Mouse (Mus musculus): ENCODE results near the gene Repin1. TPM values are rescaled to one million over a fixed set of nuclear protein-coding genes. Genes with fewer than 3 reads are reported as not detected.

Gene Repin1
- total and polyA plus RNA-seq, 3 experiments, result not detected

- DNase-seq (ENCODE audit: low read depth, low spot score), result peak; percentile 35
- H3K36me3 ChIP-seq (ENCODE audit: control insufficient read depth in 1 of 2, insufficient read depth in 2 of 2, low read length in 2 of 2), result no peaks in the 10 kb centered on the region
- no peaks in the 10 kb centered on the region for H3K27me3 ChIP-seq (ENCODE audit: control insufficient read depth in 1 of 2, insufficient read depth in 2 of 2, low read length in 2 of 2)
- TF ChIP-seq TCF12 (IDR thresholded peaks at IDR 0.05; ENCODE audit: low read depth, low read length) (no peak), NRF1 (IDR thresholded peaks at IDR 0.05; ENCODE audit: insufficient read depth, low read depth, low read length, poor library complexity, severe bottlenecking) (no peak), BHLHE40 (IDR thresholded peaks at IDR 0.05; ENCODE audit: borderline replicate concordance, low read depth, low read length) (no peak), RCOR1 (IDR thresholded peaks at IDR 0.05; ENCODE audit: low read depth, low read length) (no peak), UBTF (IDR thresholded peaks at IDR 0.05; ENCODE audit: borderline replicate concordance, insufficient read depth, low read depth, low read length) (no peak), RAD21 (IDR thresholded peaks at IDR 0.05; ENCODE audit: low read depth, low read length) (peak; percentile 37), SMC3 (IDR thresholded peaks at IDR 0.05; ENCODE audit: low read depth, low read length) (peak; percentile 52), ZMIZ1 (IDR thresholded peaks at IDR 0.05; ENCODE audit: low read depth, low read length) (no peak), ELF1 (IDR thresholded peaks at IDR 0.05; ENCODE audit: low read depth, low read length) (no peak), MAFK (IDR thresholded peaks at IDR 0.05; ENCODE audit: borderline replicate concordance, low read depth, low read length) (no peak), ZKSCAN1 (IDR thresholded peaks at IDR 0.05; ENCODE audit: low read depth, low read length) (no peak), CHD1 (IDR thresholded peaks at IDR 0.05; ENCODE audit: low read depth, low read length) (no peak), ZNF384 (IDR thresholded peaks at IDR 0.05; ENCODE audit: low read depth, low read length) (peak; percentile 94), MXI1 (IDR thresholded peaks at IDR 0.05; ENCODE audit: low read depth, low read length) (no peak), CHD2 (IDR thresholded peaks at IDR 0.05; ENCODE audit: low read length) (no peak), CTCF (IDR thresholded peaks at IDR 0.05 in 2 of 3, conservative IDR thresholded peaks at IDR 0.05 in 1 of 3; ENCODE audit: control insufficient read depth in 1 of 3, insufficient read depth in 1 of 3, low read depth in 2 of 3, low read length in 3 of 3, poor library complexity in 1 of 3, severe bottlenecking in 1 of 3) (peak; percentile 6 to 53 (median 25); a peak in 2 of 6 replicates), POLR2A (IDR thresholded peaks at IDR 0.05; ENCODE audit: control insufficient read depth in 1 of 2, insufficient read depth in 1 of 2, low read depth in 1 of 2, low read length in 2 of 2, poor library complexity in 1 of 2) (no peak), MYC (IDR thresholded peaks at IDR 0.05; ENCODE audit: low read depth, low read length) (no peak), USF2 (IDR thresholded peaks at IDR 0.05; ENCODE audit: borderline replicate concordance in 1 of 2, insufficient read depth in 1 of 2, low read depth in 1 of 2, low read length in 2 of 2) (no peak), POLR2AphosphoS2 (IDR thresholded peaks at IDR 0.05; ENCODE audit: low read length) (no peak), MYB (IDR thresholded peaks at IDR 0.05; ENCODE audit: low read depth, low read length) (no peak), MEF2A (IDR thresholded peaks at IDR 0.05; ENCODE audit: extremely low read depth, insufficient replicate concordance, low read depth, low read length, poor library complexity, severe bottlenecking) (no peak), SIN3A (IDR thresholded peaks at IDR 0.05; ENCODE audit: low read length) (no peak), EP300 (IDR thresholded peaks at IDR 0.05; ENCODE audit: low read depth in 1 of 2, low read length in 2 of 2) (no peak), MAX (IDR thresholded peaks at IDR 0.05; ENCODE audit: low read length) (no peak), TBP (IDR thresholded peaks at IDR 0.05; ENCODE audit: low read depth, low read length) (no peak), KAT2A (conservative IDR thresholded peaks at IDR 0.05; ENCODE audit: low read depth, low read length) (no peak), E2F4 (IDR thresholded peaks at IDR 0.05; ENCODE audit: borderline replicate concordance, low read depth, low read length) (no peak)
- H3K9ac ChIP-seq (ENCODE audit: control insufficient read depth, low read depth, low read length, poor library complexity, severe bottlenecking), result no peak overlapping the region
- H3K79me2 ChIP-seq (ENCODE audit: control insufficient read depth, insufficient read depth, low read length, poor library complexity), result no peaks in the 10 kb centered on the region
- no peaks in the 10 kb centered on the region for H3K9me3 ChIP-seq (replicated peaks; ENCODE audit: insufficient read depth, low read length)
- H3K27ac ChIP-seq (ENCODE audit: control insufficient read depth, low read depth, low read length), result no peak overlapping the region
- H3K4me1 ChIP-seq (ENCODE audit: control insufficient read depth in 1 of 2, insufficient read depth in 2 of 2, low read length in 2 of 2), result no peaks in the 10 kb centered on the region
- H3K4me3 ChIP-seq (ENCODE audit: control insufficient read depth in 1 of 2, insufficient read depth in 1 of 2, low read depth in 2 of 2, low read length in 2 of 2), result no peak overlapping the region
Observed at GRCm38 (mm10) chr6:48642764-48643292, 49.1 kb downstream of the Repin1 start.
